8 mouse cellular contexts compared by ENCODE assay signal in the genomic region with DNA sequence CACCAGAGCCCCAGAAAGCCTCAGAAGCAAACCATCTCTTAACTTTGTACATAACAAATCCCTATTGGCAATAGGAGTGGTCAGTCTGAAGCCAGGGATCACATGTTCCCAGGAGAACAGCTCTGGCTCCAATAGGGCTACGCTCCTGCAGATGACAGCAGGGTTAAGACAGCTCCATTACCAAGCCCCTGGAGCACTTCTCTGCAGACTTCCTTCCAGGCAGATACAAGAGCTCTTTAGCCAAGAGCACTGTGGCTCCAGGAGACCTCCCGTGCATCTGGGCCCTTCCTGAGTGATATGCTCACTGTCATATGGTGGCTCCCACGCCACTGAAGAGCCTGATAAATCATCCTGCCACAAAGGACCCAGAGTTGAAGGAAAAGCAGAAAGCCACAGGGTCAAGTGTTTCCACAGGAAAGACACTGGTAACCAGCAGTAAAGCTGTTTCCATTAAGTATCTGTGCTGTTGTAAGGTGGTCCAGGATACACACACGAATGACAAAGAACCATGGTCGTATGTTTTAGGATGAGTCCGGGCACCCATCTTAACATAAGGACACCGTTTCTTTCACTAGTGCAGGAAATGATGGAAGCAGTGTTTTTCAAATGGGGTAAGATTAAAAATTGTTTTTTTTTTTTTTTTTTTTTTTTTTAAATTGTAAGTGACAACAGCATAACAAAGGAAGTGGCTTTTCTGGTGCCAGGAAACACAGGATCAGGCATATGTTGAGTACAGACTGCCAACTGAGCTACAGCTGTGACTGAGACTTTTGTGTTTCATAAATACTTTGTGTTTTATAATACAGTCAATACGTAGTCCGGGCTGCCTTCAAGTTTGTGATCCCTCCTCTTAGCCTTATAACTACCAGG.
DNase-seq lines count a peak whose midpoint lies in the region; ATAC-seq and TF ChIP-seq lines count a peak whose summit lies in the region.

No protein-coding gene starts in this region.

- peaks cover 15% of the 10 kb centered on the region for H3K4me1 ChIP-seq in heart, embryonic 13.5 days
- 0 out of 2 replicates have a peak, but pooled peaks cover 2% of the 10 kb centered on the region for H3K4me1 ChIP-seq in lung, embryonic 16.5 days (replicated peaks; ENCODE audit: control insufficient read depth, insufficient read depth, low read length)
- no peaks in the 10 kb centered on the region for H3K4me1 ChIP-seq in intestine, embryonic 15.5 days (replicated peaks)

- no peaks in the 10 kb centered on the region for H3K9me3 ChIP-seq in heart, embryonic 13.5 days
- no peaks in the 10 kb centered on the region for H3K9me3 ChIP-seq in lung, embryonic 16.5 days (ENCODE audit: control insufficient read depth, low read length)
- H3K9me3 ChIP-seq in intestine, embryonic 15.5 days, result no peaks in the 10 kb centered on the region

- 56% methylated on average over 9 of the region's 9 CpGs for WGBS in heart, embryonic 13.5 days
- 59% methylated on average over 9 of the region's 9 CpGs for WGBS in lung, embryonic 16.5 days
- 73% methylated on average over 9 of the region's 9 CpGs for WGBS in intestine, embryonic 15.5 days

- TF ChIP-seq POLR2A in brain, embryonic 14.5 days (IDR thresholded peaks at IDR 0.05; ENCODE audit: borderline replicate concordance, extremely low read depth, insufficient read depth, insufficient read length, poor library complexity, severe bottlenecking), result no peak

- DNase-seq in heart, postnatal 4 days, result no peak
- no peak for DNase-seq in lung, postnatal 10 days
- DNase-seq in brain, embryonic 14.5 days (ENCODE audit: low read depth), result peak; percentile 70

- H3K4me3 ChIP-seq in heart, embryonic 13.5 days, result no peak overlapping the region
- H3K4me3 ChIP-seq in lung, embryonic 16.5 days (ENCODE audit: low read length), result no peak overlapping the region
- no peak overlapping the region for H3K4me3 ChIP-seq in intestine, embryonic 15.5 days (replicated peaks)

- peak overlapping the region; percentile 59 for H3K27ac ChIP-seq in heart, embryonic 13.5 days (replicated peaks)
- H3K27ac ChIP-seq in lung, embryonic 16.5 days (ENCODE audit: low read length), result peak overlapping the region; percentile 15; the same call in 1 of the 2 replicates
- H3K27ac ChIP-seq in intestine, embryonic 15.5 days, result no peak overlapping the region

- no peak overlapping the region for H3K4me2 ChIP-seq in heart, embryonic 13.5 days
- H3K4me2 ChIP-seq in lung, embryonic 16.5 days (ENCODE audit: low read depth, low read length), result no peak overlapping the region
- no peak overlapping the region for H3K4me2 ChIP-seq in intestine, embryonic 15.5 days (replicated peaks)

- ATAC-seq in heart, embryonic 13.5 days (ENCODE audit: extremely low read depth, insufficient number of reproducible peaks, low FRiP score, low TSS enrichment), result no peak
- ATAC-seq in lung, embryonic 16.5 days (ENCODE audit: low read depth), result peak; percentile 41; the same call in 1 of the 2 replicates
- peak; percentile 17; the same call in 1 of the 2 replicates for ATAC-seq in megakaryocyte progenitor cell, adult 5-6 weeks (replicated peaks; ENCODE audit: poor library complexity)
- ATAC-seq in megakaryocyte-erythroid progenitor cell, adult 5-6 weeks (replicated peaks; ENCODE audit: low FRiP score, low TSS enrichment, poor library complexity, severe bottlenecking), result no peak
- ATAC-seq in intestine, embryonic 15.5 days, result no peak

- no peaks in the 10 kb centered on the region for H3K27me3 ChIP-seq in heart, embryonic 13.5 days (replicated peaks)
- H3K27me3 ChIP-seq in lung, embryonic 16.5 days (ENCODE audit: control insufficient read depth, insufficient read depth, low read depth, low read length), result no peaks in the 10 kb centered on the region
- no peaks in the 10 kb centered on the region for H3K27me3 ChIP-seq in intestine, embryonic 15.5 days (replicated peaks)

- no peak overlapping the region for H3K9ac ChIP-seq in heart, embryonic 13.5 days
- no peak overlapping the region for H3K9ac ChIP-seq in lung, embryonic 16.5 days (ENCODE audit: low read length)
- H3K9ac ChIP-seq in intestine, embryonic 15.5 days, result no peak overlapping the region

- H3K36me3 ChIP-seq in heart, embryonic 13.5 days, result no peaks in the 10 kb centered on the region
- no peaks in the 10 kb centered on the region for H3K36me3 ChIP-seq in lung, embryonic 16.5 days (ENCODE audit: control insufficient read depth, insufficient read depth, low read length)
- no peaks in the 10 kb centered on the region for H3K36me3 ChIP-seq in intestine, embryonic 15.5 days

- TF ChIP-seq CTCF in brain, embryonic 14.5 days (IDR thresholded peaks at IDR 0.05; ENCODE audit: borderline replicate concordance, extremely low read depth, insufficient read depth, insufficient read length), result no peak

Comparison
In these comparisons a context has a peak if more than half of its experiments do, and no peak if none do; other contexts are left out.
1. ATAC-seq: peak in lung, embryonic 16.5 days (single experiment) and megakaryocyte progenitor cell, adult 5-6 weeks (single experiment); none in heart, embryonic 13.5 days (single experiment), megakaryocyte-erythroid progenitor cell, adult 5-6 weeks (single experiment) and intestine, embryonic 15.5 days (single experiment).